Comparison of ENCODE assay signal across 8 mouse cellular contexts in genomic region chr7:142070458-142071211, GRCm38 (mm10). TPM values are rescaled to one million over a fixed set of nuclear protein-coding genes. Genes with fewer than 3 reads are reported as not detected.
A peak's percentile ranks its signal among the peaks of the same experiment; 100 is the strongest.
DNase-seq lines count a peak whose midpoint lies in the region; ATAC-seq lines count a peak whose summit lies in the region.

No protein-coding gene starts in this region.

- H3K27ac ChIP-seq in intestine, embryonic 15.5 days, result no peak overlapping the region
- no peak overlapping the region for H3K27ac ChIP-seq in limb, embryonic 13.5 days
- no peak overlapping the region for H3K27ac ChIP-seq in midbrain, embryonic 12.5 days (replicated peaks)

- H3K4me2 ChIP-seq in intestine, embryonic 15.5 days (replicated peaks), result peak overlapping the region; percentile 39
- peak overlapping the region; percentile 35 for H3K4me2 ChIP-seq in limb, embryonic 13.5 days (replicated peaks)
- H3K4me2 ChIP-seq in midbrain, embryonic 12.5 days (replicated peaks), result peak overlapping the region; percentile 48

- 0 out of 2 replicates have a peak, but pooled peaks cover 6% of the 10 kb centered on the region for H3K4me1 ChIP-seq in intestine, embryonic 15.5 days (replicated peaks)
- no peaks in the 10 kb centered on the region for H3K4me1 ChIP-seq in limb, embryonic 13.5 days
- no peaks in the 10 kb centered on the region for H3K4me1 ChIP-seq in midbrain, embryonic 12.5 days

- WGBS in intestine, embryonic 15.5 days, result 12% methylated on average over 13 of the region's 13 CpGs
- WGBS in limb, embryonic 13.5 days, result 16% methylated on average over 13 of the region's 13 CpGs
- WGBS in midbrain, embryonic 12.5 days, result 16% methylated on average over 13 of the region's 13 CpGs

- H3K27me3 ChIP-seq in intestine, embryonic 15.5 days (replicated peaks), result no peaks in the 10 kb centered on the region
- H3K27me3 ChIP-seq in limb, embryonic 13.5 days, result peaks cover 43% of the 10 kb centered on the region
- H3K27me3 ChIP-seq in midbrain, embryonic 12.5 days, result peaks cover 33% of the 10 kb centered on the region

- H3K9ac ChIP-seq in intestine, embryonic 15.5 days, result no peak overlapping the region
- H3K9ac ChIP-seq in limb, embryonic 13.5 days, result no peak overlapping the region
- peak overlapping the region; percentile 31; the same call in 1 of the 2 replicates for H3K9ac ChIP-seq in midbrain, embryonic 12.5 days (replicated peaks)

- H3K36me3 ChIP-seq in intestine, embryonic 15.5 days, result no peaks in the 10 kb centered on the region
- no peaks in the 10 kb centered on the region for H3K36me3 ChIP-seq in limb, embryonic 13.5 days
- H3K36me3 ChIP-seq in midbrain, embryonic 12.5 days, result no peaks in the 10 kb centered on the region

- H3K4me3 ChIP-seq in intestine, embryonic 15.5 days (replicated peaks), result no peak overlapping the region
- no peak overlapping the region for H3K4me3 ChIP-seq in limb, embryonic 13.5 days
- H3K4me3 ChIP-seq in midbrain, embryonic 12.5 days, result peak overlapping the region; percentile 18

- no peaks in the 10 kb centered on the region for H3K9me3 ChIP-seq in intestine, embryonic 15.5 days
- H3K9me3 ChIP-seq in limb, embryonic 13.5 days, result no peaks in the 10 kb centered on the region
- no peaks in the 10 kb centered on the region for H3K9me3 ChIP-seq in midbrain, embryonic 12.5 days

- ATAC-seq in intestine, embryonic 15.5 days, result peak; percentile 83
- peak; percentile 69; the same call in 1 of the 2 replicates for ATAC-seq in limb, embryonic 13.5 days (ENCODE audit: low FRiP score, low read depth)
- ATAC-seq in midbrain, embryonic 12.5 days (ENCODE audit: low FRiP score, low read depth), result peak; percentile 60

- DNase-seq in right cerebral cortex, adult 18-20 months, result peak; percentile 70
- no peak for DNase-seq in right cerebral cortex, postnatal 25 days
- DNase-seq in cerebellum, postnatal 10 days, result peak; percentile 94
- peak; percentile 75 for DNase-seq in gastrocnemius, postnatal 10 days
- DNase-seq in spleen, postnatal 14 days (ENCODE audit: low spot score in 2 of 2), result peak; percentile 63 to 73

RNA-seq across cellular contexts. Expression of gene Mob2, which starts 9.8 kb away (rescaled TPM):
- 10 to 100 TPM; 30.1 to 36.7 TPM for total RNA-seq in gastrocnemius, postnatal 10 days (2021)
- polyA plus RNA-seq in intestine, embryonic 15.5 days (2015; fragmentation: Nextera tagmentation; extraction: Ambion mirVana), result 57.8 and 61.8 TPM in 2 replicates
- polyA plus RNA-seq in limb, embryonic 13.5 days (2015; fragmentation: Nextera tagmentation; extraction: Ambion mirVana), result 70.7 and 71.4 TPM in 2 replicates
- 50.6 and 50.9 TPM in 2 replicates for polyA plus RNA-seq in midbrain, embryonic 12.5 days (2016; fragmentation: Nextera tagmentation; extraction: Ambion mirVana)

RNA-seq across cellular contexts. Expression of gene Dusp8, which starts 25.0 kb away (rescaled TPM):
- 10 to 100 TPM; 16.8 to 17.3 TPM for total RNA-seq in gastrocnemius, postnatal 10 days (2021)
- polyA plus RNA-seq in intestine, embryonic 15.5 days (2015; fragmentation: Nextera tagmentation; extraction: Ambion mirVana), result 6.6 TPM in 2 replicates
- polyA plus RNA-seq in limb, embryonic 13.5 days (2015; fragmentation: Nextera tagmentation; extraction: Ambion mirVana), result 2.3 and 2.7 TPM in 2 replicates
- polyA plus RNA-seq in midbrain, embryonic 12.5 days (2016; fragmentation: Nextera tagmentation; extraction: Ambion mirVana), result 41.5 and 44.3 TPM in 2 replicates

RNA-seq across cellular contexts. Expression of gene Gm45618, which starts 49.9 kb away (rescaled TPM):
- total RNA-seq in gastrocnemius, postnatal 10 days (2021), result not detected
- polyA plus RNA-seq in intestine, embryonic 15.5 days (2015; fragmentation: Nextera tagmentation; extraction: Ambion mirVana), result not detected in 2 replicates
- not detected in 2 replicates for polyA plus RNA-seq in limb, embryonic 13.5 days (2015; fragmentation: Nextera tagmentation; extraction: Ambion mirVana)
- polyA plus RNA-seq in midbrain, embryonic 12.5 days (2016; fragmentation: Nextera tagmentation; extraction: Ambion mirVana), result not detected in 2 replicates
